Mouse (Mus musculus) kidney, adult 18-20 months (tissue): ENCODE measurements around the gene Sppl2b.
"Not testable (repeated sequence)": the region's sequence is repeated elsewhere in the genome, so short reads cannot be mapped to it uniquely, and the experiment has no call there.

Experiments
- DNase-seq: peaks from one replicate; pipeline ENCODE4 v3.0.0; 2021

The Sppl2b gene

GRCm38 (mm10) chr10:80824827-80825226 is 30.2 kb upstream of the Sppl2b start:
- no peak for DNase-seq

- DNase-seq, result peak; percentile 99
Observed at GRCm38 (mm10) chr10:80826151-80827062, 28.7 kb upstream of the Sppl2b start, which contains the start of gene Oaz1. Gene Oaz1, plus strand, starts transcription at chr10:80826656.

DNA sequence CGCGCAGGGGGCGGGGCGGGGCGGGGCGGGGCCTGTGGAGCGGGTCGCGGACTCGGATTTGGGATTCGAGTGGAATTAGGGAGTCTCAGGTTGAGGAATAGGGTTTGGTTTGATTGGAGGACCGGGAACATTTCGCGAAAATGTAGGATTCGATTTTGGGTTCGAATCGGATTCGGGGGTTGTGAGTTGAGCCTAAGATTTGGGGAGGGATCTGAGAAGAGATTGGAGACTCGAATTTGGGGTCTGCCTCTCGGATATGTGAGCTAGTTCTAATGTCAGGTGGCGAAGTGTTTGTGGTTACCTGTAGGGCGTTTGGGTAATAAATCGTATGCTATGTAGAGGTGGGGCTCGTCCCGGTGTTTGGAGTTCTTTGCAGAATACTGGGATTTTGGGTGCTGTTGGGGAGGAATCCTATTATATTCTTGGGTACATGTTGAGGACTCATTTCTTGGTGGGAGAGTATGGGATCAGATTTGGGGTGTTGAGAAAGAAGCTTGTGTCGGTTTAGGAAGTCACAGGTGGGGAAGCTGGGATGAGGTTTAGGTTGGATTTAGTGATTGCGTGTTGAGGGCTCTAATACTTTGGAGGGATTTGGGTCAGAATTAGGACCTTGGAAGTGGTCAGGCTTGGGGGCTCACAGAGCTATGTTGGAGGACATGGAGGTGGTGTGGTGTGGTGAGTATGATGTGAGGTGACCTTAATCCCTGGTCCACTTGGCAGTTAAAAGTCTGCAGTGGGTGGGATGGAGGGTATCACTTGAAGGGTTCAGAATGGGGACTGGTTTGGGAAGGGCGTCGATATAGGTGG is 27.8 kb upstream of the Sppl2b start:
- DNase-seq, result no peak

GRCm38 (mm10) chr10:80827870-80828420 is 27.1 kb upstream of the Sppl2b start:
- DNase-seq, result no peak

DNA sequence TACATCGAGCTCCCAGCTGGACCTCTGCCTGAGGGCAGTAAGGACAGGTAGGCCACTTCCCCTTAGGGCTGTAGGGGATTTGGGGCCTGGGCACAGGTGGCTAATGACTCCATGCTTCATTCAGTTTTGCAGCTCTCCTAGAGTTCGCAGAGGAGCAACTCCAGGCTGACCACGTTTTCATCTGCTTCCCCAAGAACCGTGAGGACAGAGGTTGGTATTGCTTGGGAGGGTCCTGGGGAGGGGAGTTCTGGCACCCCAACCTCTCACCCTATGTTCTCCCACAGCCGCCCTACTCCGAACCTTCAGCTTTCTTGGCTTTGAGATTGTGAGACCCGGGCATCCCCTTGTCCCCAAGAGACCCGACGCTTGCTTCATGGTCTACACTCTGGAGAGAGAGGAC is 26.5 kb upstream of the Sppl2b start:
- not testable (repeated sequence) for DNase-seq

GRCm38 (mm10) chr10:80829359-80830278 is 25.5 kb upstream of the Sppl2b start:
- no peak for DNase-seq

GRCm38 (mm10) chr10:80831136-80831535 is 23.9 kb upstream of the Sppl2b start:
- DNase-seq, result peak; percentile 77

DNA sequence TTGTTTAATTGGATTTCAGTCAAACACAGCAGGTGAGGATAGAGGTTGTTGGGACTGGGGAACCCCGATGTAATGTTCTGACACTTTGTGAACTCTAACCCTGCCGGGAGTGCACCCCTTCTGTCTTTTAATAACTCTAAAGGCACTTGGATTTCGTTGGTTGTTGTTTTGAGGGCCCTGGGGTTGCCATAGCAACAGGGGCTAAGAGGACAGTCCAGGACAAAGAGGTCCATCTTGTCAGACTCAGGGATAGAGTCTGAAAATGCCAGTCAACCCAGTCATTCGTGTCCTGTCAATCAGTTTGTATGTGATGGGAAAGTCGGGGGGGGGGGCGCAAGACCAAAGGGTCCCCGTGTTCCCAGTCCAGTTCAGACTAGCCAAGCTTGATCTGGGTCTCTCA is 22.3 kb upstream of the Sppl2b start:
- DNase-seq, result no peak

GRCm38 (mm10) chr10:80835617-80836016 is 19.5 kb upstream of the Sppl2b start:
- DNase-seq, result no peak

- DNase-seq, result no peak
Observed at GRCm38 (mm10) chr10:80836949-80837379, 18.1 kb upstream of the Sppl2b start.

GRCm38 (mm10) chr10:80837827-80838226 is 17.2 kb upstream of the Sppl2b start:
- DNase-seq, result no peak

DNA sequence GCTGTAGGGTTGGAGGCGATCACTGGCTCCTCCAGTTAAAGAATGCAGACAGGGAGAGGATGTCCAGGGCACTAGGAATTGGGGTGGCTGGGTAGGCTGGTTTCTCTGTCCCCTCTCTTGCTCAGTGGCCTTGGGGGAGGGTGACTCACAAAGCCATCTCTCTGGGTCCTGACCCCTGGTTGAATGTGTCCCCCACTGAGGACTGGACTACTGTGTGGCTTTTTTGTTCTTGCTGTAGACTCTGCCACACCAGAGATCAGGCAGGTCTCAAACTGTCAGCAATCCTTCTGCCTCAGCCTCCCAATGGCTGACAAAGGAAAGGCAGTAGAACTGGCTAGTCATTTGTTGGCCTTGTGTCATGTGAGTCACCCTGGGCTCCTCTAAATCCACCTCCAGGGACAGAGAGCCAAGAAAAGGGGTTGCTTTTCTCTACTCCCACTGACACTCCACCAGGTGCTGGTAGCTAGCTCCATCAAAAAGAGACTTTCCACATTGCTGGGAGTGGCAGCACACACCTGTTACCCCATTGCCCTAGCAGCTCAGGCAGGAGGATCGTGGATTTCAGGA is 16.6 kb upstream of the Sppl2b start:
- no peak for DNase-seq

GRCm38 (mm10) chr10:80839848-80840247 is 15.2 kb upstream of the Sppl2b start:
- no peak for DNase-seq

- DNase-seq, result no peak
Observed at GRCm38 (mm10) chr10:80841685-80842084, 13.4 kb upstream of the Sppl2b start.

- no peak for DNase-seq
Observed at GRCm38 (mm10) chr10:80842334-80842733, 12.7 kb upstream of the Sppl2b start.

DNA sequence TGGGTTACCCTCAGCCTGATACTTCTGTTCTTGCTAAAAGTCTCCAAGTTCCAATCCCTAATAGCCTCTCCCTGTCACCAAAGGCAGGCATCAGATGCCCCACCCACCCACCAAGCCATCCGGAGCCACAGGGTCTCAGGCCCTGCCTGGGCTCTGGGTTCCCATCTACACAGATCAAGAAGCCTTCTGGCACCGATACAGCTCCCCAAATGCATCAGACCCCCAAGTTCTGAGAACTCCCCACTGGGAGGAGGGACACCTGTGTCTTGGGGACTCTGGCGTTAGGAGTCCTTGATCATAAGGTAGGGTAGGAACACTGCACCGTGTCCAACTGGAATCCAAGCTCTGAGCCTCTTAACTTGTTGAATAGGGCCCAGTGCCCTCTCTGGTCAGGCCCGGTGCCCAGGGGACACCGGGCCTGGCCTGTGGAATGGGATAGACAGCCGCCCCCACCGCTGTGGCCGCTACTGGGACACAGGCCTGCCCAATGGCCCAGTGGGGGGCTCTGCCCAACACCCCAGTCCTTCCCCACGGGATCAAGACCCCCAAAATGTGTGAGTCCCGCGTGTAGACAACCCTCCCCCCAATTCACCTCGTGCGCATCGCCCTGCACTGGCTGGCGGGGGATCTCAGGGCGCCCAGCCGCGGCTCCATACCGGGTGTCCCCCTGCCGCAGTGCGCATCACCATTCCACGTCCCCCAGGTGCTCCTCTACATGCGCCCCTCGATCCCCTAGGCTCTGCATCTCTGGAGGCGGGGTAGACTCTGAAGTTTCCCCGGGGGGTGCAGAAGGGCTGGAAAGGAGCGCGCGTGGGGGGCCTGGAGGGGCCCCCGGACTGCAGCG is 11.8 kb upstream of the Sppl2b start:
- DNase-seq, result no peak

GRCm38 (mm10) chr10:80843931-80844547 is 11.0 kb upstream of the Sppl2b start, which contains the start of gene Lingo3:
Gene Lingo3, minus strand, starts transcription at chr10:80844039.
- no peak for DNase-seq

GRCm38 (mm10) chr10:80845055-80845693 is 9.9 kb upstream of the Sppl2b start:
- no peak for DNase-seq

DNA sequence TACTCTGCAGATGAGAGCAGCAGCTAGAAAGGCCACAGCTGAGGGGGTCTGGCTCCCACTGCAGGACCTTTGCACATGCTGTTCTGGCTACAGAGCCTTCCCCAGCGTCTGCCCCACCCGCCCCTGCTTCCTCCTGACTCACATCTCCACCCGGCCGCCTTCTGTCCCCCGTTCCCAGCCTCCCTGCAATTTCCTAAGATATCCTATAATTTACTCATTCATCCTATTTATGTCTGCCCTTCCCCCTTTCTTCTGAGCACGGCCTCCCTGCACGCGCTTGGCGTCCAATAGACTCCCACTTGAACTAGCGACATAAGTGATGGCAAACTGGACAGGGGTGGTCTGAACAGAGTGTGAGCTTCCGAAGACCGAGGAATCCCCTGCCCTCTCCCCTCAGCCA is 9.3 kb upstream of the Sppl2b start:
- no peak for DNase-seq

DNA sequence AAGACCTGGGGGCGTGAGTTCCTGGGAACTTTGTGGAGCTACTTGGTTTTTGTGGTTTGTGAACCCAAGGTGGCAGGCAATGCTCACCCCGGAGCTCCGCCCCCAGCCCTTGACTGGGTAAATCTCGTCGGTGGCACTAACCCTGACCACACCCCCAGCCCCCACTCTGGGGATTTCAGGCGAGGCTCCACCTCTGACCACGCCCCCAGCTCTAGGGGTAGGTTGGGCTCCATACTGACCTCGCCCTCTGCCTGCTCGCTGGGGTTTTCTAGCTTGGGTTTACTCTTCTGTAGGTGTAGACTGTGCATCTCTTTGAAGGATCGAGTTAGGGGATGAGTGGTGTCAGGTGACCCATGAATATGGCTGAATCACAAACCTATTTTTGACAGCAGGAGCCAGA is 6.5 kb upstream of the Sppl2b start:
- no peak for DNase-seq
